Mouse (Mus musculus) right cerebral cortex, postnatal 14 days (tissue): ENCODE measurements around the gene Usp39.

ENCODE experiments used
- DNase-seq: peaks from one replicate; pipeline ENCODE4 v3.0.0; 2022

Gene Usp39

DNA sequence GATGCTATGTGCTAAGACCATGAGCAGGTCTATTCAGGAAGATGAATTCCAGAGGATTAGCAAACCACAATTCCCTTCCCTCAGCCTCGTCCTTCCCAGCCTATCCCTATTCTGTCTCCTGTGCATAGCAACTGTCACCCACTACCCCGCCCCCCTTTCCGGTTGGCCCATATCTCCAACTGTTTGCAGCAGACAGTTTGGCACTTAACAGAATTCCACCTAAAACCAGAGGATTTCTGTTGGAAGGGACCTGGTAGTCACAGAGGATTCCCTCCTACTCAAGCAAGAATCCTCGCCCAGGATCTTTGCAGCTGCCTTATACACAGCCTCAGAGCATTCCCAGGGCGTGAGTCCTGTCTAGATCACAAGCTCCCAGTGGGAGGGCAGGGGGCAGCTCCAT, 26.2 kb upstream of the Usp39 start:
- DNase-seq: peak; percentile 59

DNA sequence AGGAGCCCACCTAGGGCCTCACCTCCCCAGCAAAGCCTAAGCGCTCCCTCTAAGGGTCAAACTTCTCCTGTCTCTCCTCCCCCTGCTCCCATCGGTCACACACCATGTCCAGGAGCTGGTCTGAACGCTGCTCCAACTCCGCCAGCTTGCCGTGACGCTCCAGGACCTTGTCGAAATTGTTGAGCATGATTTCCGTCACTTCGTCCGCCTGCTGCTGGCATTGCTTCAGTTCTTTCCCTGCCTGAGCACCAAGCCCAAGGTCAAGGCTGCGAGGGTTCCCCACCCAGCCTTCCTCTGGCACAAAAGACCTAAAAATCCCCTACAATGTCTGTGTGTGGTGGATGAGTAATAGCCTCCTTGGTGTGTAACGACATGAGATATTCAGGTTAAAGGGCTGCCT, 25.1 kb upstream of the Usp39 start:
- DNase-seq: no peak

DNA sequence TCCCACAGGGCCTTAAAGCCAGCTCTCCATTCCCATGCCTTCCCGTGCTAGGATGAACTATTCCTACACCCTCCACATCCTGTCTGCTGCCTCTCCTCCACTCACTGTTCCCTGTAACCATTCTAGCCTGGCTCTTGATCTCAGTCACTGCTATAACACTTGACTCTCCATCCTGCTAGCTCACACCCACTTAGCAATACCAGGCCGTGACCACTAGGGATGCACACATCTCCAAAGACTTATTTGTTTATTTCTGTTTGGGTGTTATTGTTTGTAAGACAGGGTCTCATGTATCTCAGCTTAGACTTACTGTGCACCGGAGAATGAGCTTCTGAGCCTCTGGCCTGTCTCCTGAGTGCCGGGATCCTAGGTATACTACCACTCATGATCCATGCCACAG, 24.6 kb upstream of the Usp39 start:
- DNase-seq: no peak

DNA sequence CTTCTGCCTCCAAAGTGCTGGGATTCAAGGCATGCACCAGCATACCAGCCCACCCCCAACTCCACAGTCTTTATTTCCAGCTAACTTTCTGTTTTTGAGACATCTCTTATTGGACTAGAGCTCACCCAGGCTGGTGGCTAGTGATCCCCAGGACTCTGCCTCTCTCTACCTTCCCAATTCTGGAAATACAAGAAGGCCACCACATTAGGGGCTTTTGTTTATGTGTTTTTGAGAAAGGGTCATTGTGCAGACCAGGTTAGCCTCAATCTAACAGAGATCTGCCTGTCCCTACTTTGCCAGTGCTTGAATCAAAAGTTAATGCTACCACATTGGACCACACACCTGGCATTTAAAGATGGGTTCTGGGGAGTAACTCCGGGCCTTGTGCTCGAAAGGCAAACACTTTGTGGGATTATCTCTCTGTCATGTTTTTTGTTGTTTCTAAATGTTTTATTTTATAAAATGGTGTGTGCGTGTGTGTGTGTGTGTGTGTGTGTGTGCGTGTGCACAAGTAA, 22.5 kb upstream of the Usp39 start:
- no peak for DNase-seq

DNA sequence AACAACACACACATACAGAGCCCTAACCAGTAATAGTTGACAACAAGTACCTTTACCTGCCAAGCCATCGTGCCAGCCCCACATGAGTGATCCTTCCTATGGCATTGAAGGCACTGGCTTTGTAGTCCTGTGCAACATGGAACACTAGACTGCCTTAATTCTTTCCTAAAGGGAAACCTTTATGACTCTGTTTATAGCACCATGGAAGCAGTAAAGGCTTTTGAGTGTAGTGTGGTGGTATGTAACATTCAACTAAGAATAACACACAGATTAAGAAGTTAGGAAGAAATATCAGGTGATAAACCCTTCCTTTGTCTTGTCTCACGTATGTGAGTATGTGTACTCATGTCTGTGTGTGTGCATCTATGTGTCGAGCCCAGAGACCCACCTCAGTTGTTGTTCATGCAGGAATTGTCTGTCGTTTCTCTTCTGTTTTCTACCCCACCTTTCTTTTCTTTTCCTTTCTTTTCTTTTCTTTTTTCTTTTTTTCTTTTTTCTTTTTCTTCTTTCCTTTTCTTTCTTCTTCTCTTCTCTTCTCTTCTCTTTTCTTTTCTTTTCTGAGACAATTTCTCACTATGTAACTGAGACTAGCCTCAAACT, 22.0 kb upstream of the Usp39 start, which contains the start of gene Rnf181:
Gene Rnf181 (minus strand): TSS at position 113 of the 600 bp plus-strand sequence.
- DNase-seq: no peak

DNA sequence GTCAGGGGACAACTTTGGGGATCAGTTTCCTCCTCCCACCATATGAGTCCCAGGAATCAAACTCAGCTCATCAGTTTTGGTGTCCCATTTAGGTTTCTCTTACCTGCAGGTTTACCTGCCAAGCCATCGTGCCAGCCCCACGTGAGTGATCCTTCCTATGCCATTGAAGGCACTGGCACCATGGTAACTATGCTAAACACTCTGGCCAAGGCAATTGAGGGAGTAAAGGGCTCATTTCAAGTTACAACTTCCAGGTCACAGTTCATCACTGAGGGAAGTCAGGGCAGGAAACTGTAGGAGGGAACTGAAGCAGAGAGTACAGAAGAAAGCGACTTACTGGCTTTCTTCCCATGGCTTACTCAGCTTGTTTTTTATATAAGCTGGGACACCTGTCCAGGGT, 21.3 kb upstream of the Usp39 start:
- DNase-seq: no peak

DNA sequence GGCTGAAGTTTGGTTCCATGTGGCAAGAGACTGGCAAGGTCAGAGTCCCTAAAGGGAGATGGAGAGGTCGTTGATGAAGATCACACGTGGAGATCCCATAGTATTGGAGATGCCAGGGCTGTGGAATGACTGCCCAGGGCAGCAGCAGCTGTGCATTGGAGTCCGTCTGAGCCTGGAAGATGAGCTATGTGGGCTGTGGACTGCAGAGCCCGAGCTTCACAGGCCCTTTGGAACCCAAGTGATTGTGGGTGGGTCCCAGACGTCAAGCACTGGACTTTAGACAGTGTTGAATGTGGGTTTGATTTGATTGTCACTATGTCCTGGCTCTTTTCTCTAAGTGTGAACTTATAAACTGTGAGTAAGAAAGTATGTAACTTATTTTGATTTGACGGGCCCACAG, 20.0 kb upstream of the Usp39 start:
- no peak for DNase-seq

DNA sequence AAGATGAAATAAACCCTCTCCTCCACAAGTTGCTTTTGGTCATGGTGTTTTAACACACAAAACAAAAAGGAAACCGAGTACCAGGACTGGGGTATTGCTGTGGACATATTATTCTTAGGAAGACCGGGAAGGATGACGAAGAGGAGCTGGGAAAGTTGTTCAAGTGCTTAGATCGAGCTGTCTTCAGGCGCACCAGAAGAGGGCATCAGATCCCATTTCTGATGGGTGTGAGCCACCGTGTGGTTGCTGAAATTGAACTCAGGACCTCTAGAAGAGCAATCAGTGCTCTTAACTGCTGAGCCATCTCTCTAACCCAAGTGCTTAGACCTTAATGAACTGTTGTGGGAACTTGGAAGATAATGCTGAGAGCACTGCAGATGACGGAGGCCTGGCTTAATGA, 19.0 kb upstream of the Usp39 start:
- no peak for DNase-seq

DNA sequence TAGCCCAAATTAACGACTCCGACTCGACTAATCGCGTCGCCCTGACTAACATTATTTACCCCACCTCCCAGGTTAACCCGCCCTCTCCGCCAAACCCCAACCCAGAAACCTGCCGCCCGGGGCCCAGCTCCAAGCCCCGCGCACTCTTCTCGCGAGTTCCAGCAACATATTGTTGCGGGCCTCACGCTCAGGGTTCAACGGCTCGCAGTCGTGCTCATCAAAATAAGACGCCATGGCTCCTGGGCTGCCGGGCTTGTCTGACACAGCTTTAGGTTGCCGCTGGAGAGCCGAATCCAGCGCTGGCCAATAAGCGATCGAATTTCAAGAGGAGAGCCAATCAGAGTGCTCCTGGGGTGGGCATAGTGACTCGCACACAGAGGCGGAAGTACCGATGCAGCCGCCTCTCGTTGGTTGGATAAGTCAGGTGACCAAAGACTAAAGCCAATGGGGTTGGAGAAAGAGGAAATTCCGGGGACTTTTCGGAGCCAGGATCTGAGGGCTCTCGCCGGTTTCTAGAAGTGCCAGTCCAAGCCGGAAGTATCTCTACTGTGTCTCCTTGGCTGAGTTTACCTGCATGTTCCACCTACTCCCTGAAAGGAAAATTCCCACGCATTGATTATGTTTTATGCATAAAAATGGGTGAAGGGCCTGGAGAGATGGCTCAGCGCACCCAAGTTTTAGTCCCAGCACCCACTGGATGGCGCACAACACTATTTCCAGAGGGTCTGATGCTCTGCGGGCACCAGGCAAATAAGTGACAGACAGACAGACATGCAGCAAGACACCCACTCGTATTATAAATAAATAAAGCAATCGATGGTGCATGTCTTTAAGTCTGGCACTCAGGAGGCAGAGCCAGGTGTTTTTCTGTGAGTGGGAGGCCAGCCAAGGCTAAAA, 17.4 kb upstream of the Usp39 start:
- DNase-seq: peak; percentile 88

DNA sequence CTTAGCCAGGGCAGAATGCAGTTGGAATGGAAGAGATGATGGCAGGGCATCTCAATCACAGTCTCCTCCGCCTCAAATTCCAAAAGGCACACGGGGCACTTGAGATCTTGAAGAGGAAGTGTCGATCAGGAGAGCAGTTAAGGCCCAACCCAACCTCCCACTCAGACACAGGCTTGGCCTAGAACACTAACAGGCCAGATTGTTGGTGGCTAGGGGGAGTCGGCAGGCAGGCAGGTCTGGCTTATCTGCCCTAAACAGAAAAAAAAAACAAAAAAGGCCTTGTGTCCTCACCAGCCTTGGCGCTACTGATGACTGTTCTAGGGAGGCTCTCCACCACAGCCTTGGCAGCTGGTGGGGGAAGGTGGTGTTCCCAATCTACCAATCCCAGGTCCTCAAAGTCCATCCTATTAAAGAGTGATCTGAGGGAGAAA, 16.2 kb upstream of the Usp39 start:
- DNase-seq: no peak

DNA sequence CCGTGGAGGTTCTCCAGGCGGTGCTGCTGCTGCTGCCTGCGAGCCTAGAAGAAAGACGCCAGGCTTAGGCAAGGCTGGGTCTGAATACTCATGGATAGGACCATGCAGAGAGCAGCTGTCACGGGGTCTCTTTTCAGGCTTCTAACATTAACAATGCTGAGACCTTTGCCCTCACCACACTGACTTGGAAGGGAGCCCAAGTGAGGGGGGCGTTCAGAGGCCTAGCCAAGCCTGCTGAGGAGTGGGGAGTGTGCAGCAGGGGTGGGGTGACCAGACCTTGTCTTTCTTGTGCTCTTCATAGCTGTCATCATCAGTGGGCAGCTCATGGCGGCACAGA, 15.6 kb upstream of the Usp39 start:
- no peak for DNase-seq

DNA sequence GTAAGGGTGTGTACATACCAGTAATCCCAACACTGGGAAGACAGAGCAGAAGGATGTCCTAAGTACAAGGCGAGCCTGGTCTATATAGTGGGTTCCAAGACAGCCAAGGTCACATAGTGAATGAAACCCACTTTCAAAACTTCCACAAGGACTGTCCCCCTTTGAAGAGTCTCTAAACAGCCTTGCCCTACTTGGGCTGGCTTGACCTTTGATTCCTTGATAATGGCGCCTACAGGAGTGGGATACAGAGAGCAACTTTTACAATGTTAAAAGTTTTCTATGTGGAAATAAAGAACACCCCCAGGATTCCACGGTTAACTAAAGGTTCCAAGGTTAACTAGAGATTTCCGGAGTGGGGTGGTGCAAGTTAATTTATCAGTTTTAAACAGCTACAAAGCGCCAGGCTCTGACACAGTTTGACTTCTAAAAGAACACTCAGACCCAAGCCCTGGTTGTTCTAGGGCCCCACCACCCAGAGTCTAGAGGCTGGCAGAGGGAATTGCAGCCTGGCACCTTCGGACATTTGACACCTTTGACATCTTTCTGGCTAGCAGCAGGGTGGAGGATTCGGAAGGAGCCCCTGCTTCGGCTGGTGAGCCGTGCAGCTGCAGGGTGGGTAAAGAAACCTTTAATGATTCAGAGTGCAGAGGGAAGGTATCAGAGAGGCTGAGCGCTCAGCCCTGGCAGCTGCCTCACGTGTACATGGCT, 15.1 kb upstream of the Usp39 start:
- no peak for DNase-seq

DNA sequence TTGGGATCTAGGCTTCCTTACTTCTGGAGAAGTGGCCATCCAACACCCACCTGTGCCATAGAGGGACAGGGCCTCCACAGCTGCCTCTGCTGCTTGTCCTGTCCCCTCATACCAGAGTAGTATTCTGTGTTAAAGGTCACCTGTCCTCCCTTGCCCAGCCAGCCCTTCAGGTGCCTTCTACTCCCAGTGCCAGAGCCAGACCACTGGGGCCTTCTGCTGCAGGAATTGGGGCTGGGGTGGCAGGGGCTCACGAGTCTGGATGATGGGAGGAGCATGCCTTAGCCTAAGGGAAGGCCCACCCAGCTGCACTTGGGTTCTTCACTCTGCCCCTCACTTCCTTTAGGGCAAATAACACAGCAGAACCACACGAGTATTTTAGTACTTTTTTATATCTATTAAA, 14.4 kb upstream of the Usp39 start:
- no peak for DNase-seq

DNA sequence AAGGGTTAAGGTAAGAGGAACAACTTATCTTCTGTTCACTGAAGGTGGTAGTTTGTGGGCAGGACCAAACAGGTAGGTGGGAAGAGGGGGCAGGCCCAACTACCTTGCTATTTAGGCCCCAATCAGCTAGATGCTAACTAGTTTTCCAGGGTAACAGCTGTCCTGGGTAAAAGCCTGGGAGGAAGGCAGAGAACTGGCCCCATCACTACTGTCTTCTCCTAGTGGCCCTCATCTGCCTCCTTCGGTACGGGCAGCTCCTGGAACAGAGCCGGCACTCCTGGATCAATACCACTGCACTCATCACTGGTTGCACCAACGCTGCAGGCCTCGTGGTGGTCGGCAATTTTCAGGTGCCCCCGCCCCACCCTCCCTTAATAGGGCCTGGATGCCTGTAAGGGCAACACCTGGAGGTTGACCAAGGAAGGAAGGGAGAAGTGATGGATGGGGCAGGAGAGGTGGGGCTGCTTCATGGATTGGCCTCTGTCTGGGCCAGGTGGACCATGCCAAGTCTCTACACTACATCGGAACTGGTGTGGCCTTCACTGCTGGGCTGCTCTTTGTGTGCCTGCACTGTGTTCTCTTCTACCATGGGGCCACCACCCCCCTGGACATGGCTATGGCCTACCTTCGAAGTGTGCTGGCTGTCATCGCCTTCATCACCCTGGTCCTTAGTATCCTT, 13.2 kb upstream of the Usp39 start:
- DNase-seq: no peak

DNA sequence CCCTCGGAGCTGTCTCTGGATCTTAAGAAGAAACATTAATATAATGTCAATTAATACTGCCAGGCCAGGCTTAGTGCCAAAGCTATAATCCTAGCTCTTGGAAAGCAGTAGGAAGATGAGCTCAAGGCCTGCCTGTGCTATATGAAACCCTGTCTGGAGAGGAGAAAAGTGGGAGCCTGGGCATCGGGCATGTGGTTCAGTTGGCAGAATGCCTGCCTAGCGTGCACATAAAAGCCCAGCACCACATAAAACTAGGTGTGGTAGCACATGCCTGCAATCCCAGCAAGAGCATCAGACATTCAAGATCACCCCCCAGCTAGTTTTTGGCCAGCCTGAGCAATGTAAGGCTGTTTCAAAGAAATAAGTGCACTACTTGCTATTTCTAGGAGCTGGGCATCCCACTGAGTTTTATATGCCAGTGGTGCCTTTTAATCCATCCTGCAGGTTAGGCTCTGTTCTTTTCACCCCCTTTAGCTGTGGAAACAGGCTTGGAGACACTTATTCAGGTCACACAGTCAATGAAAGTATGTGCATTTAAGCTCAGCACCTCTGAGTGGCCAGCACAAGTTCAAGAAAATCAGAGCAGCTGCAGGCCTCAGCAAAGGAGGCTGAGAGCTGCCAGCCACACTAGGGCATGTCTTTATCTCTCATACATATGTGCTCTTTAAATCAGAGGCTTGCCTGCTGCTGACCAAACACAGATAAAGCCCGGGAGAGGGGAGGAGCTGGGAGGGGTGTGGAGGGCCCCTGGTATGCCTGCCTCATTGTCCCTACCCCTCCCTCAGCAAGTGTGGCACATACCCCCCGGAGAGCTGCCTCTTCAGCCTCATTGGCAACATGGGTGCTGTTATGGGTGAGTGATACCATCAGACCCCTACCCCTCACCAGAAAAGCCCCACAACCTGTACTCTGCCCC, 12.4 kb upstream of the Usp39 start:
- DNase-seq: no peak

DNA sequence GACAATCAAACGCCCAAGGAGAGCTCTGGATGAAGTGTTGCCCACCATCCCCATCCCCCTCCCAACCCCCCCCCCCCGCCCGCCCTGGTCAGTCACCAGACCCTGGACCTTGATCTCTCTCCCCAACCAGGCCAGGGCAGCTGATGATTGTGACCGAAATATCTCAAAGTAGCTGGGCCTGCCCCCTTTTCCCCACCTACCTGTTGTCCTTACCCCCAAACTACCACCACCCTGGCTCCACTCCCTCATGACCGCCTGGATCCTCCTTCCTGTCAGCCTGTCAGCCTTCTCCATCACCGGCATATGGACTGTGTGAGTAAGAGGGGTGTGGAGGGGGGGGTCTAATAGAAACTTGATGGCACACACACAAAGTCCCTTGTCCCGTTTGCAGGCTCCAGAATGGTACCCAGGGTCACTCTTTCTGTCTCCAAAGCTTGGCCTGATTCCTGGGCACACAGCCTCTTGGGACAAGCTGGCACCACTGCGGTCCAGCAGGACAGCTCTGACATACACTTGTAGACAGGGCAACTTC, 11.1 kb upstream of the Usp39 start:
- no peak for DNase-seq

DNA sequence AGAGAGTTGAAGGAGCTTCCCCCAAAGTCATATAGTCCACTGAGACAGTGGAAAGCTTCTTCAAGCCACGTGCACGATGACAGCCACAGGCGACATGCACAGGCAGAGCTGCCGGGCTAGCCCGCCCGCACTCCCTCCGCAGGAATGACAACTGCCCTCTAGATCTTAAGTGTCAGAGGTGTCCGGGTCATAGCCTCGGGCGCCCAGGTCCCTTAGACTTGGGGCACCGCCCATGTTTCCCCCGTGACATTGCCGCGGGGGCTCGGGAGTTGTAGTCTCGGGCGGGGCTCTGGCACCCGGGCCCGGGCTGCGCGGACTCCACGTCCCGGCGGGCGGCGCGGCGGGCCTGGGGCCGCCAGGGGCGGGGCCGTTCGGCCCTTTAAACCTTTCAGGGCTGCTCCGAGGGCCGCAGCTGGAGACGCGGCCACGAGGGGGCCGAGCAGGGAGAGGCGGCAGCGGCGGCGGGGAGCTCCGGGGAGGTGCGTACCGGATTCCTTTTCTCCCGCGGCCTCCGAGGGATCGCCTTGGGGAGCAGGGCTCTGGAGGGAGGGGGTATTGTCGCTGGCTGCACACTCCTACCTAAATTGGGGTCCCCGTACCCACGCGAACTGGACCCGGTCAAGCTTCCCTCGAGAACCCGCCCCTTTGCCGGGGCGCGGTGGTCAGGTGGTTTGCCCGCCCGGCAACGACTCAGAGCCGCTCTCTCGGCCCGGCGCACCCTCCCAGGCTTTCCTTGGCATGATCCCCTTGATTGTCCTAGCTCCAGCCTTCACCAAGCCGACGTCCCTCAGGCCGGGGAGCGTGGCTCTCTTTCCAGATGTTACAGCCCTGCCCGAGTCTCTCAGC, 10.3 kb upstream of the Usp39 start, which contains the start of gene Tmem150a:
Gene Tmem150a (plus strand): TSS at position 382 of the 846 bp plus-strand sequence.
- peak; percentile 78 for DNase-seq

DNA sequence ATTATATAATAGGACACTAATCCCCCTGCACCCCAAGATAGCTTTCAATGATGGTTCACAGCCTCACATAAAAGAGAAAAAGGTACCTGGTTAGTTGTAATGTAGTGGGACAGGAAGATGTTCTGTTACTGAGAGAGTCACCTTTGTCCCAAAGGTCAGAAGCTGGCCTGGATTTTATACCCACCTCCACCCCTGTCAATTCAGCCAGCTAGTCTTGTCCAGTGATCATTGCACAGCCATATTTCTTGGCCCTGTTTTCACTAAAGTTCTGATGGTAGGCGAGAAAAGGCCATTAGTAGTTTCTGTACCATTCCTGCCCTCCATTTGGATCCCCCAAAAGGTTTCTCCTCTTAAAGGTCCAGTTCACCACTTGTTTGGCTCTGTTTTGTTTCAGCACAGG, 9.0 kb upstream of the Usp39 start:
- DNase-seq: no peak

DNA sequence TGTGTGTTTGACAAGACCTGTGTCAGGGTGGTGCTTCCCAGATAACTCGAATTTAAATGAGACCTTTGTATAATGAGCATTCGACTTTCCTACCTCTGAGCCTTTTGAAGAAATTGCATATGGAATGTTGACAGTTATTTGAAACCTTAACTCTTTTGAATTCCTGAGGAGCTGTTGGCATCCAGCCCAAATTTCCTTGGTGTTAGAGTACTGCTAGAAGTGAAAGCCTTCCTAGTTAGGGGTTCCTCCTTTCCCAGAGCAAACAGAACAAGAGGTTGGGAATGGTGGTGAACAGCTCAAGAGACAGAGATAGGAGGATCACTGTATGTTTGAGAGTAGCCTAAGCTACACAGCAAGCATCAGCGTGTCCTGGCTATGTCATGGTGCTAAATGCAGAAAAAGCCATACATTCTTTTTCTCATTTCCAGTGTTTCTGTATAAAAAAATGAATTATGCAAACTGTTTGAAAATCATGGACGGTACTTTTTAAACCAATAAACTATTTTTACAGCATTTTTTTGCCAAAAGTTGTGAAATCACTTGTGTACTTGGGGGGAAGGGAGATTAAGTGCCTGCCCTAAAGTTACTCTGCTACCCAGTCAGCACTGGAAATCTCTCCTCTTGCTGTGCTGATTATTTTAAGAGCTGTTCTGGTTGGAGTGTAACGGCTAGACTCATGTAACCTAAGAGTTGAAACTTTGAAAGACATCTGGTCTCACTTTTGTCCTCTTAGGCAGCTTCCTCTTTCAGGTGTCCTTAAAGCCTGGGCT, 7.8 kb upstream of the Usp39 start:
- DNase-seq: peak; percentile 48

DNA sequence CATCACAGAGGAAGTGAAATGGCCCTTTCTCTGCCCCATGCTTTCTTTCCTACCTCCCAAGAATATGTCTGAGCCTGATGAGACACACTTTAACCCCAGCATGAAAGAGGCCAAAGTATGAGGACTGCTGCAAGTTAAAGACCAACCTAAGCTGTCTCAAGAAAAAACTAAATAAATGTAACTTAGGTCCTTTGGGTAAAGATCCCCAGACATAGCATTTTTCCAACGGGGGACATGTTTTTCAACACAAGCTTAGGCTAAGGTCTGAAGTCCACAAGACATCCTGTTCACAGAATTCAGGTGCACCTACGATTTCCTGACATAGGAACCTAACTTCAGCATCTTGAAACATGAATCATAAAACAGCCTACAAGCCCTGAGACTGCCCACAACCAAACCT, 5.2 kb upstream of the Usp39 start:
- no peak for DNase-seq
